Mouse (Mus musculus) megakaryocyte, embryonic 14.5 days (primary cell): Measurements from ENCODE around the gene Xylt1.

Experiments
- FLI1 ChIP-seq: IDR thresholded peaks from 2 replicates; pipeline ENCODE4 v1.6.1; 2012; ENCODE audit warnings: low read length, inconsistent platforms, mixed read lengths
- GATA1 ChIP-seq: IDR thresholded peaks from 3 replicates; pipeline ENCODE4 v1.6.1; 2012; ENCODE audit warnings: mixed read lengths, low read length, inconsistent platforms, borderline replicate concordance

DNA sequence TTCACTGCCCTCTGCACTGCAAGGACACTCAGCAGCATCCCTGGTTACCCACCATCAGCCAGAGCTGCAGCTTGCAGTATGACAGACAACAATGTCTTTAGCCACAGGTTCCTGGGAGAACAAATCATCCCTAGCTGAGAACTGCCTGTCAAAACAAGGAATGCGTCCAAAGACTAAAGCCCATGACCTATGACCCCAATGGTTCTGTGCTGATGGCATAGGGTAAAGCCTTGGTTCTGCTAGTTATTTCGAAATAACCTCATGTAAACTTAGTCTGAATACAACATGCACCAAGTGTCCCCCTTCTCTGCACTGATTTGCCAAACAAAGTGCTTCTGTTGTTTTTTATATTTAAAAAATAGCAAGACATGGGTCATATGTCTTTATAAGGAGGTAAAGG is 103.8 kb downstream of the Xylt1 start:
- TF ChIP-seq GATA1 (no peak), FLI1 (no peak)
